Mouse (Mus musculus): ENCODE data around the gene Tma7.

- TF ChIP-seq CTCF (IDR thresholded peaks at IDR 0.05; ENCODE audit: borderline replicate concordance, insufficient read depth, low read depth, low read length) (no peak), POLR2A (IDR thresholded peaks at IDR 0.05; ENCODE audit: borderline replicate concordance, insufficient read depth, low read length) (no peak)
Observed at GRCm38 (mm10) chr9:109030312-109030711, 52.1 kb downstream of the Tma7 start.
